Mouse (Mus musculus) MEL (cell line): ENCODE measurements around the gene Slc38a2. TPM values are rescaled to one million over a fixed set of nuclear protein-coding genes. Genes with fewer than 3 reads are reported as not detected.

Experiments used
- DNase-seq: peaks from one replicate; pipeline ENCODE4 v3.0.0; 2011; ENCODE audit warnings: low read depth, low spot score
- H3K27ac ChIP-seq: 2 replicates; pipeline ENCODE4 v1.5.1; 2012; ENCODE audit warnings: low read depth, mild to moderate bottlenecking, control low read depth, low read length, moderate library complexity; ENCODE audit not compliant: control insufficient read depth
- H3K27me3 ChIP-seq, 2 experiments: fragments of 150-350 bp in 1 of 2; sonication (generic) in 1 of 2; 2 replicates each; pipeline ENCODE4 v1.6.1; 2012; ENCODE audit warnings: low read length in 2 of 2, mild to moderate bottlenecking in 2 of 2, improper control_type of control experiment in 1 of 2, moderate library complexity in 1 of 2; ENCODE audit not compliant: insufficient read depth in 2 of 2, control insufficient read depth in 1 of 2
- H3K36me3 ChIP-seq, 2 experiments: 2 replicates each; pipeline ENCODE4 v1.6.1; 2012 to 2014; ENCODE audit warnings: low read length in 2 of 2, improper control_type of control experiment in 1 of 2, inconsistent platforms in 1 of 2, mild to moderate bottlenecking in 1 of 2; ENCODE audit not compliant: insufficient read depth in 2 of 2, control insufficient read depth in 1 of 2
- H3K4me1 ChIP-seq, 2 experiments: fragments of 150-350 bp in 1 of 2; sonication (generic) in 1 of 2; 2 replicates each; pipeline ENCODE4 v1.6.1; 2012; ENCODE audit warnings: low read length in 2 of 2, improper control_type of control experiment in 1 of 2, mild to moderate bottlenecking in 1 of 2; ENCODE audit not compliant: insufficient read depth in 2 of 2, control insufficient read depth in 1 of 2
- H3K4me3 ChIP-seq, 2 experiments: fragments of 150-350 bp in 1 of 2; sonication (generic) in 1 of 2; 2 replicates each; pipeline ENCODE4 v1.5.1; 2012; ENCODE audit warnings: low read depth in 2 of 2, low read length in 2 of 2, mild to moderate bottlenecking in 2 of 2, moderate library complexity in 2 of 2, control low read depth in 1 of 2, improper control_type of control experiment in 1 of 2; ENCODE audit not compliant: control insufficient read depth in 1 of 2, insufficient read depth in 1 of 2
- H3K79me2 ChIP-seq: 2 replicates; pipeline ENCODE4 v1.6.1; 2012; ENCODE audit warnings: mild to moderate bottlenecking, low read length, moderate library complexity; ENCODE audit not compliant: control insufficient read depth, poor library complexity, insufficient read depth
- H3K9ac ChIP-seq: 2 replicates; pipeline ENCODE4 v1.6.1; 2012; ENCODE audit warnings: low read depth, mild to moderate bottlenecking, control low read depth, low read length, moderate library complexity; ENCODE audit not compliant: control insufficient read depth, poor library complexity, severe bottlenecking
- H3K9me3 ChIP-seq: fragments of 150-350 bp; sonication (generic); replicated peaks from 2 replicates; pipeline ENCODE4 v1.6.1; 2012; ENCODE audit warnings: mild to moderate bottlenecking, low read length, improper control_type of control experiment, moderate library complexity; ENCODE audit not compliant: insufficient read depth
- E2F4 ChIP-seq: IDR thresholded peaks from 2 replicates; pipeline ENCODE4 v1.6.1; 2011; ENCODE audit warnings: low read depth, low read length, improper control_type of control experiment, borderline replicate concordance
- EP300 ChIP-seq, 2 experiments: IDR thresholded peaks; 2 replicates each; pipeline ENCODE4 v1.6.1; 2011; ENCODE audit warnings: improper control_type of control experiment in 2 of 2, low read length in 2 of 2, low read depth in 1 of 2, mild to moderate bottlenecking in 1 of 2
- GATA1 ChIP-seq: IDR thresholded peaks from 2 replicates; pipeline ENCODE4 v1.6.1; 2011; ENCODE audit warnings: low read depth, low read length, improper control_type of control experiment
- HCFC1 ChIP-seq: IDR thresholded peaks from 2 replicates; pipeline ENCODE4 v1.6.1; 2012; ENCODE audit warnings: low read depth, mild to moderate bottlenecking, inconsistent platforms, low read length, improper control_type of control experiment, moderate library complexity
- MAFK ChIP-seq: IDR thresholded peaks from 2 replicates; pipeline ENCODE4 v1.6.1; 2011; ENCODE audit warnings: low read depth, mild to moderate bottlenecking, low read length, improper control_type of control experiment, borderline replicate concordance
- MAX ChIP-seq: IDR thresholded peaks from 2 replicates; pipeline ENCODE4 v1.6.1; 2011; ENCODE audit warnings: low read length, improper control_type of control experiment
- MAZ ChIP-seq: IDR thresholded peaks from 2 replicates; pipeline ENCODE4 v1.6.1; 2012; ENCODE audit warnings: low read depth, mild to moderate bottlenecking, inconsistent platforms, low read length, improper control_type of control experiment
- MXI1 ChIP-seq: IDR thresholded peaks from 2 replicates; pipeline ENCODE4 v1.6.1; 2011; ENCODE audit warnings: mild to moderate bottlenecking, low read depth, low read length, improper control_type of control experiment
- MYB ChIP-seq: IDR thresholded peaks from 2 replicates; pipeline ENCODE4 v1.6.1; 2011; ENCODE audit warnings: mild to moderate bottlenecking, low read depth, low read length, improper control_type of control experiment
- MYC ChIP-seq: IDR thresholded peaks from 2 replicates; pipeline ENCODE4 v1.6.1; 2011; ENCODE audit warnings: low read depth, mild to moderate bottlenecking, low read length, improper control_type of control experiment, moderate library complexity
- NELFE ChIP-seq: IDR thresholded peaks from 2 replicates; pipeline ENCODE4 v1.6.1; 2011; ENCODE audit warnings: low read depth, low read length, improper control_type of control experiment
- NRF1 ChIP-seq: IDR thresholded peaks from 2 replicates; pipeline ENCODE4 v1.6.1; 2014; ENCODE audit warnings: low read depth, mild to moderate bottlenecking, inconsistent platforms, low read length, improper control_type of control experiment, moderate library complexity; ENCODE audit not compliant: poor library complexity, insufficient read depth, severe bottlenecking
- POLR2A ChIP-seq, 2 experiments: IDR thresholded peaks; 2 replicates each; pipeline ENCODE4 v1.6.1; 2011 to 2012; ENCODE audit warnings: low read length in 2 of 2, mild to moderate bottlenecking in 2 of 2, control low read depth in 1 of 2, improper control_type of control experiment in 1 of 2, low read depth in 1 of 2, moderate library complexity in 1 of 2; ENCODE audit not compliant: control insufficient read depth in 1 of 2, insufficient read depth in 1 of 2, poor library complexity in 1 of 2
- POLR2AphosphoS2 ChIP-seq: IDR thresholded peaks from 2 replicates; pipeline ENCODE4 v1.6.1; 2011; ENCODE audit warnings: low read length, improper control_type of control experiment
- POLR2AphosphoS5 ChIP-seq: IDR thresholded peaks from 2 replicates; pipeline ENCODE4 v1.6.1; 2012; ENCODE audit warnings: low read depth, borderline replicate concordance, mild to moderate bottlenecking, inconsistent platforms, low read length, moderate library complexity, mixed read lengths
- RCOR1 ChIP-seq: IDR thresholded peaks from 2 replicates; pipeline ENCODE4 v1.6.1; 2012; ENCODE audit warnings: low read depth, mild to moderate bottlenecking, inconsistent platforms, low read length, improper control_type of control experiment
- SIN3A ChIP-seq: IDR thresholded peaks from 2 replicates; pipeline ENCODE4 v1.6.1; 2012; ENCODE audit warnings: low read length, improper control_type of control experiment, inconsistent platforms
- TAL1 ChIP-seq: IDR thresholded peaks from 2 replicates; pipeline ENCODE4 v1.6.1; 2012; ENCODE audit warnings: mild to moderate bottlenecking, inconsistent platforms, low read length, moderate library complexity, mixed read lengths
- TBP ChIP-seq: IDR thresholded peaks from 2 replicates; pipeline ENCODE4 v1.8.0; 2011; ENCODE audit warnings: low read depth, low read length, improper control_type of control experiment
- USF1 ChIP-seq: IDR thresholded peaks from 2 replicates; pipeline ENCODE4 v1.6.1; 2014; ENCODE audit warnings: low read depth, mild to moderate bottlenecking, inconsistent platforms, low read length, improper control_type of control experiment, moderate library complexity
- USF2 ChIP-seq, 2 experiments: IDR thresholded peaks; 2 replicates each; pipeline ENCODE4 v1.6.1; 2011 to 2012; ENCODE audit warnings: improper control_type of control experiment in 2 of 2, low read length in 2 of 2, borderline replicate concordance in 1 of 2, inconsistent platforms in 1 of 2, low read depth in 1 of 2, mild to moderate bottlenecking in 1 of 2; ENCODE audit not compliant: insufficient read depth in 1 of 2
- ZC3H11A ChIP-seq: IDR thresholded peaks from 2 replicates; pipeline ENCODE4 v1.6.1; 2012; ENCODE audit warnings: low read depth, mild to moderate bottlenecking, inconsistent platforms, low read length, improper control_type of control experiment
- ZMIZ1 ChIP-seq: IDR thresholded peaks from 2 replicates; pipeline ENCODE4 v1.6.1; 2012; ENCODE audit warnings: low read depth, mild to moderate bottlenecking, inconsistent platforms, low read length, improper control_type of control experiment, moderate library complexity
- ZNF384 ChIP-seq: IDR thresholded peaks from 2 replicates; pipeline ENCODE4 v1.6.1; 2012; ENCODE audit warnings: low read depth, mild to moderate bottlenecking, inconsistent platforms, low read length, improper control_type of control experiment
- polyA plus RNA-seq, 2 experiments: library from polyadenylated mRNA; stranded (reverse) in 1 of 2; unstranded in 1 of 2; fragments of >175 nt in 1 of 2; fragments of >200 nt in 1 of 2; gene quantifications; 2 replicates each; pipeline versions ENCODE4 v1.2.1 to v1.2.4; 2012; ENCODE audit warnings: low replicate concordance in 2 of 2, low read depth in 1 of 2; ENCODE audit not compliant: insufficient read length in 2 of 2, insufficient read depth in 1 of 2, missing spikeins in 1 of 2
- total RNA-seq: library from RNA; depleted of rRNA; stranded (reverse); fragments of 300-350 nt; gene quantifications from 2 replicates; pipeline ENCODE4 v1.2.3, GENCODE M21; 2012

The Slc38a2 gene
- total and polyA plus RNA-seq, 3 experiments: 80.6 to 590 (median 177) TPM

DNA sequence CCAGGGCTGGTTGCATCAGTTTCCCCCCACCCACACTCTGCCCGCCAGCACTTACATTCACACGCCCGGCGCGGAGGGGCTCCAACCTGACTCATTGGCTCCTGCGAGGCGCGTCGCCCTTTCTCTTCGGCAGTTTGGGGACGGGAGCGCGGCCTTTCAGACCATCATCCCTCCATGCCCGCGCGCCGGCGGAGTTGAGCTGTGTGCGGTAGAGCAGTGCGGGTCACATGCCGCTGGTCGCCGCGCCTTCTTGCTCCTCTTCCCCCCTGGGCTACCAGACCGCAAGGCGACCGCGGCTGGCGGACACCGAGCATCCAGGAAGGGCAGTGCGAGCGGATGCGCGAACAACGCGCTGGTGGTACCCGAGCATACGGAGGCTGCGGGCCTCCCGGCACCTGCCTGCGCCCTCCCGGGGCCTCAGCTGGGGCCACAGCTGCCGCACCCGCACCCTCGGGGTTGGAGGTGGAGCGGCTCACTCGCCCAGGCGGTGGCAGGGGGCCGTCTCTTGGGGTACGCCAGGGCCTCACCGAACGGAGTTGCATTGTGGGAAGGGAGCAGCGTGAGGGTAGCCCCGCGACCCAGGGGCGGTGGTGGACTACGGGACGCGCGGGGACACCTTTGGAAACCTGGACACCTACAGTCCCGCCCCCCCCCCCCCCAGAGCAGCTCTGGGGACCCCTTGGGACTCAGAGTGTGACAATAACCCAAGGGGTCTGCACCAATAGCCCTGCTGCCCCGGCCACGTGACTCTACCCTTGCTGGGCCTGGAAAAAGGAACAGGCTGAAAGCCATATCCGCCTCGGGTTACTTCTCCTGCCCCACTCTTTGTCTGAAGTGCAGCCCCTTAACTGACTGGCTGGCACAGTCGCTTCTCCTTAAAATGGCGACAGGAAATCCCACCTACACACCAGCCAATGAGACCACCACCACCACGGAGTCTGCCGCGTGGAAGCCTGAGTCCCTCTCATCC, 56.8 kb downstream of the Slc38a2 start, which contains the start of gene Slc38a1:
Slc38a1 (minus strand) TSS at position 478 of the 970 bp plus-strand sequence.
- no peak within 1 kb of the TSS for H3K27ac ChIP-seq
- H3K9ac ChIP-seq: no peak within 1 kb of the TSS
- DNase-seq: no peak
- H3K36me3 ChIP-seq: no peaks in the 10 kb centered on the region
- H3K79me2 ChIP-seq: no peaks in the 10 kb centered on the region
- H3K4me1 ChIP-seq: no peaks in the 10 kb centered on the region
- no peak within 1 kb of the TSS for H3K4me3 ChIP-seq
- no peak for TF ChIP-seq POLR2AphosphoS5
- TF ChIP-seq ZNF384: no peak
- no peak for TF ChIP-seq EP300 (IDR thresholded peaks at IDR 0.05; ENCODE audit: low read depth in 1 of 2, low read length in 2 of 2)
- TF ChIP-seq MYC: no peak
- no peak for TF ChIP-seq MAX
- no peak for TF ChIP-seq HCFC1
- no peaks in the 10 kb centered on the region for H3K9me3 ChIP-seq
- peaks cover 0 to 3% of the 10 kb centered on the region in 2 experiments; a peak in 1 of 4 replicates for H3K27me3 ChIP-seq

DNA sequence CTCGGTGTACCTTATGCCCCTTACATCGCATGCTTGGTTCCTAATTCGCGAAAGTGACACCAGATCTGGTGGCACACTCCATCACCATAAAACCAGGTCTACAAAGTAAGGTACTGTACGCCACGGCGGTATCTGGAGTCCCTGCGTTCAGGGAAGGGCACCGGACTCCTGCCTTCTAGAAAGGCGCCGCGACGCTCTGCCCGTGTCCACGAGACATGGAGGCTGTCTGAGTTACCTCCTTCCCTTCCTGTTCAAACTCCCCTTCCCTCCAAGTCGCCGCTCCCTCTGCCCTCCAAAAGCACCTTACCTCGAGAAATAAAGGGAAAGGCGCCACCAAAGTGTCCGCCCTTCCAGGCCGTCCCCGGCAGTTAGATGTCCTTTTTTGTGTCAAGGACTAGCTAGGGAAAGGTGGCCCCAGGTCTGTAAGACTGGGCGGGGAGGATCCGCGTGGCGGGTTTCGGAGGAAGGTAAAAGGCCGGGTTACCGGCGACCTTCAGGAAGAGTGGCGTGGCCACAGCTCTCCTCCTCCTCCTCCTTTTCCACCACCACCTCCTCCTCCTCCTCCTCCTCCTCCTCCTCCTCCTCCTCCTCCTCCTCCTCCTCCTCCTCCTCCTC, 57.6 kb downstream of the Slc38a2 start:
- DNase-seq: no peak
- Histone ChIP-seq H3K79me2 (no peaks in the 10 kb centered on the region), H3K4me3 (no peak overlapping the region), H3K4me1 (no peaks in the 10 kb centered on the region), H3K9me3 (no peaks in the 10 kb centered on the region), H3K27me3 (peaks cover 0 to 3% of the 10 kb centered on the region in 2 experiments; a peak in 1 of 4 replicates), H3K36me3 (no peaks in the 10 kb centered on the region), H3K27ac (no peak overlapping the region), H3K9ac (no peak overlapping the region)
- no peak for TF ChIP-seq USF2 (IDR thresholded peaks at IDR 0.05; ENCODE audit: borderline replicate concordance in 1 of 2, insufficient read depth in 1 of 2, low read depth in 1 of 2, low read length in 2 of 2)
- TF ChIP-seq GATA1: no peak
- TF ChIP-seq E2F4: no peak
- no peak for TF ChIP-seq POLR2AphosphoS5
- TF ChIP-seq MAZ: no peak
- TF ChIP-seq MAFK: no peak
- TF ChIP-seq MYB: no peak
- no peak for TF ChIP-seq NRF1
- TF ChIP-seq RCOR1: no peak
- TF ChIP-seq TAL1: no peak
- no peak for TF ChIP-seq POLR2AphosphoS2
- no peak for TF ChIP-seq USF1
- TF ChIP-seq TBP: no peak
- TF ChIP-seq POLR2A (IDR thresholded peaks at IDR 0.05; ENCODE audit: control insufficient read depth in 1 of 2, insufficient read depth in 1 of 2, low read depth in 1 of 2, low read length in 2 of 2, poor library complexity in 1 of 2): no peak; a peak in 1 of 4 replicates
- no peak for TF ChIP-seq MXI1
- TF ChIP-seq ZNF384: no peak
- TF ChIP-seq ZC3H11A: no peak
- no peak for TF ChIP-seq NELFE
- TF ChIP-seq ZMIZ1: no peak
- TF ChIP-seq SIN3A: no peak
